Mouse (Mus musculus) intestine, embryonic 15.5 days (tissue): ENCODE results near the gene Wsb1. TPM values are rescaled to one million over a fixed set of nuclear protein-coding genes. Genes with fewer than 3 reads are reported as not detected.

Experiments used
- ATAC-seq: fragments of 200-750 bp; cut with Nextera tagmentation; 2 replicates; pipeline ENCODE4 v1.8.0; 2017; ENCODE audit warnings: moderate TSS enrichment, moderate library complexity
- H3K27ac ChIP-seq: fragments of 300-500 bp; sonication (generic); 2 replicates; pipeline ENCODE4 v1.5.1; 2015; ENCODE audit warnings: mild to moderate bottlenecking, inconsistent platforms
- H3K27me3 ChIP-seq: fragments of 300-500 bp; sonication (generic); replicated peaks from 2 replicates; pipeline ENCODE4 v1.6.1; 2015; ENCODE audit warnings: inconsistent platforms
- H3K36me3 ChIP-seq: fragments of 300-500 bp; sonication (generic); 2 replicates; pipeline ENCODE4 v1.6.1; 2015; ENCODE audit warnings: inconsistent platforms
- H3K4me1 ChIP-seq: fragments of 300-500 bp; sonication (generic); replicated peaks from 2 replicates; pipeline ENCODE4 v1.6.1; 2015; ENCODE audit warnings: inconsistent platforms
- H3K4me2 ChIP-seq: fragments of 300-500 bp; sonication (generic); replicated peaks from 2 replicates; pipeline ENCODE4 v1.6.1; 2015; ENCODE audit warnings: mild to moderate bottlenecking, inconsistent platforms
- H3K4me3 ChIP-seq: fragments of 300-500 bp; sonication (generic); replicated peaks from 2 replicates; pipeline ENCODE4 v1.5.1; 2015; ENCODE audit warnings: inconsistent platforms
- H3K9ac ChIP-seq: fragments of 300-500 bp; sonication (generic); 2 replicates; pipeline ENCODE4 v1.6.1; 2015; ENCODE audit warnings: inconsistent platforms
- H3K9me3 ChIP-seq: fragments of 300-500 bp; sonication (generic); 2 replicates; pipeline ENCODE4 v1.6.1; 2016; ENCODE audit warnings: inconsistent platforms
- WGBS: fragments of 180-500 bp; shearing (Covaris S2); methylation state at CpG from one replicate; pipeline ENCODE4 v1.1.7; 2015; 5-methylcytosine and 5-hydroxymethylcytosine counted together
- polyA plus RNA-seq: library from polyadenylated mRNA; unstranded; fragments of >200 nt; fragmentation: Nextera tagmentation; extraction: Ambion mirVana; gene quantifications from 2 replicates; pipeline ENCODE4 v1.2.1, GENCODE M21; 2015

The Wsb1 gene
- polyA plus RNA-seq, 1 experiment from 2014 or later: 207 TPM

GRCm38 (mm10) chr11:79224562-79225280 lies 29.8 kb downstream of the Wsb1 start:
- H3K9ac ChIP-seq: no peak overlapping the region
- no peaks in the 10 kb centered on the region for H3K9me3 ChIP-seq
- H3K36me3 ChIP-seq: no peaks in the 10 kb centered on the region
- 25% methylated on average over 18 of the region's 18 CpGs for WGBS
- H3K4me2 ChIP-seq: peak overlapping the region; percentile 31; the same call in 1 of the 2 replicates
- H3K27ac ChIP-seq: peak overlapping the region; percentile 52
- no peak overlapping the region for H3K4me3 ChIP-seq
- peak; percentile 59 for ATAC-seq
- no peaks in the 10 kb centered on the region for H3K27me3 ChIP-seq
- peaks cover 15% of the 10 kb centered on the region for H3K4me1 ChIP-seq

- no peak overlapping the region for H3K4me3 ChIP-seq
- WGBS: 80% methylated on average over 6 of the region's 6 CpGs
- no peak for ATAC-seq
- no peaks in the 10 kb centered on the region for H3K27me3 ChIP-seq
- no peaks in the 10 kb centered on the region for H3K9me3 ChIP-seq
- no peaks in the 10 kb centered on the region for H3K36me3 ChIP-seq
- no peak overlapping the region for H3K9ac ChIP-seq
- H3K4me1 ChIP-seq: peaks cover 12% of the 10 kb centered on the region
- H3K4me2 ChIP-seq: no peak overlapping the region
- H3K27ac ChIP-seq: no peak overlapping the region
These were observed 31.1 kb downstream of the Wsb1 start for GRCm38 (mm10) chr11:79223420-79223819.

- Histone ChIP-seq H3K4me1 (peaks cover 11% of the 10 kb centered on the region), H3K4me3 (no peak overlapping the region), H3K36me3 (no peaks in the 10 kb centered on the region), H3K4me2 (no peak overlapping the region), H3K9me3 (no peaks in the 10 kb centered on the region), H3K27ac (no peak overlapping the region), H3K27me3 (no peaks in the 10 kb centered on the region), H3K9ac (no peak overlapping the region)
- ATAC-seq: no peak
- WGBS: 89% methylated on average over 6 of the region's 6 CpGs
These were observed 31.8 kb downstream of the Wsb1 start for GRCm38 (mm10) chr11:79222661-79223060.

- H3K4me1 ChIP-seq: peaks cover 13% of the 10 kb centered on the region
- H3K9me3 ChIP-seq: no peaks in the 10 kb centered on the region
- H3K4me2 ChIP-seq: no peak overlapping the region
- 72% methylated on average over 5 of the region's 5 CpGs for WGBS
- no peak overlapping the region for H3K4me3 ChIP-seq
- no peak overlapping the region for H3K27ac ChIP-seq
- no peaks in the 10 kb centered on the region for H3K27me3 ChIP-seq
- no peak overlapping the region for H3K9ac ChIP-seq
- no peaks in the 10 kb centered on the region for H3K36me3 ChIP-seq
- ATAC-seq: no peak
These were observed 32.8 kb downstream of the Wsb1 start for GRCm38 (mm10) chr11:79221641-79222040.

GRCm38 (mm10) chr11:79218936-79219626 lies 35.4 kb downstream of the Wsb1 start:
- no peak overlapping the region for H3K9ac ChIP-seq
- ATAC-seq: no peak
- H3K4me3 ChIP-seq: no peak overlapping the region
- no peak overlapping the region for H3K27ac ChIP-seq
- H3K9me3 ChIP-seq: no peaks in the 10 kb centered on the region
- H3K36me3 ChIP-seq: no peaks in the 10 kb centered on the region
- WGBS: 51% methylated on average over 8 of the region's 8 CpGs
- no peak overlapping the region for H3K4me2 ChIP-seq
- no peaks in the 10 kb centered on the region for H3K27me3 ChIP-seq
- H3K4me1 ChIP-seq: 0 out of 2 replicates have a peak, but pooled peaks cover 10% of the 10 kb centered on the region

GRCm38 (mm10) chr11:79218061-79218460 lies 36.4 kb downstream of the Wsb1 start:
- ATAC-seq: no peak
- H3K36me3 ChIP-seq: no peaks in the 10 kb centered on the region
- no peak overlapping the region for H3K27ac ChIP-seq
- no peak overlapping the region for H3K4me3 ChIP-seq
- 0 out of 2 replicates have a peak, but pooled peaks cover 11% of the 10 kb centered on the region for H3K4me1 ChIP-seq
- H3K27me3 ChIP-seq: no peaks in the 10 kb centered on the region
- WGBS: 96% methylated on average over 1 of the region's 1 CpGs
- H3K4me2 ChIP-seq: no peak overlapping the region
- H3K9ac ChIP-seq: no peak overlapping the region
- no peaks in the 10 kb centered on the region for H3K9me3 ChIP-seq

- WGBS: 55% methylated on average over 6 of the region's 6 CpGs
- no peaks in the 10 kb centered on the region for H3K9me3 ChIP-seq
- H3K9ac ChIP-seq: no peak overlapping the region
- H3K4me3 ChIP-seq: no peak overlapping the region
- no peaks in the 10 kb centered on the region for H3K36me3 ChIP-seq
- ATAC-seq: peak; percentile 76
- 0 out of 2 replicates have a peak, but pooled peaks cover 11% of the 10 kb centered on the region for H3K4me1 ChIP-seq
- H3K27ac ChIP-seq: peak overlapping the region; percentile 70
- H3K4me2 ChIP-seq: no peak overlapping the region
- H3K27me3 ChIP-seq: no peaks in the 10 kb centered on the region
These were observed 37.3 kb downstream of the Wsb1 start for GRCm38 (mm10) chr11:79217133-79217532.

- Histone ChIP-seq H3K9ac (no peak overlapping the region), H3K36me3 (no peaks in the 10 kb centered on the region), H3K4me3 (no peak overlapping the region), H3K4me2 (no peak overlapping the region), H3K27me3 (no peaks in the 10 kb centered on the region), H3K27ac (no peak overlapping the region), H3K4me1 (0 out of 2 replicates have a peak, but pooled peaks cover 11% of the 10 kb centered on the region), H3K9me3 (no peaks in the 10 kb centered on the region)
- no peak for ATAC-seq
- WGBS: 76% methylated on average over 2 of the region's 2 CpGs
These were observed 38.9 kb downstream of the Wsb1 start for GRCm38 (mm10) chr11:79215539-79215938.

GRCm38 (mm10) chr11:79214015-79214418 lies 40.5 kb downstream of the Wsb1 start:
- Histone ChIP-seq H3K4me2 (no peak overlapping the region), H3K27me3 (no peaks in the 10 kb centered on the region), H3K36me3 (no peaks in the 10 kb centered on the region), H3K27ac (no peak overlapping the region), H3K4me3 (no peak overlapping the region), H3K9me3 (no peaks in the 10 kb centered on the region), H3K4me1 (0 out of 2 replicates have a peak, but pooled peaks cover 11% of the 10 kb centered on the region), H3K9ac (no peak overlapping the region)
- 9% methylated on average over 14 of the region's 14 CpGs for WGBS
- ATAC-seq: peak; percentile 83

GRCm38 (mm10) chr11:79209882-79210471 lies 44.5 kb downstream of the Wsb1 start:
- Histone ChIP-seq H3K9ac (no peak overlapping the region), H3K27me3 (no peaks in the 10 kb centered on the region), H3K4me3 (no peak overlapping the region), H3K4me1 (0 out of 2 replicates have a peak, but pooled peaks cover 5% of the 10 kb centered on the region), H3K4me2 (no peak overlapping the region), H3K9me3 (no peaks in the 10 kb centered on the region), H3K27ac (no peak overlapping the region), H3K36me3 (no peaks in the 10 kb centered on the region)
- no peak for ATAC-seq
- 76% methylated on average over 5 of the region's 5 CpGs for WGBS

GRCm38 (mm10) chr11:79209113-79209512 lies 45.4 kb downstream of the Wsb1 start:
- no peak for ATAC-seq
- no peak overlapping the region for H3K4me3 ChIP-seq
- no peak overlapping the region for H3K4me2 ChIP-seq
- H3K9me3 ChIP-seq: no peaks in the 10 kb centered on the region
- H3K27ac ChIP-seq: no peak overlapping the region
- no peaks in the 10 kb centered on the region for H3K36me3 ChIP-seq
- H3K4me1 ChIP-seq: 0 out of 2 replicates have a peak, but pooled peaks cover 2% of the 10 kb centered on the region
- no peaks in the 10 kb centered on the region for H3K27me3 ChIP-seq
- 43% methylated on average over 5 of the region's 5 CpGs for WGBS
- H3K9ac ChIP-seq: no peak overlapping the region

- Histone ChIP-seq H3K27me3 (no peaks in the 10 kb centered on the region), H3K4me1 (no peaks in the 10 kb centered on the region), H3K9me3 (no peaks in the 10 kb centered on the region), H3K9ac (no peak overlapping the region), H3K4me3 (no peak overlapping the region), H3K36me3 (no peaks in the 10 kb centered on the region), H3K4me2 (no peak overlapping the region), H3K27ac (no peak overlapping the region)
- WGBS: 95% methylated on average over 4 of the region's 4 CpGs
- no peak for ATAC-seq
These were observed 46.0 kb downstream of the Wsb1 start for GRCm38 (mm10) chr11:79208462-79208861.
